Mouse (Mus musculus) liver, adult 2 months (tissue): Measurements from ENCODE around the gene Hbq1a.

Experiments used
- CTCF ChIP-seq: fragments of 200-500 bp; IDR thresholded peaks from 2 replicates; pipeline ENCODE4 v1.5.1; 2011; ENCODE audit warnings: low read depth, low read length, control low read depth
- POLR2A ChIP-seq: fragments of 200-500 bp; IDR thresholded peaks from 2 replicates; pipeline ENCODE4 v1.6.1; 2011; ENCODE audit warnings: low read length, control low read depth; ENCODE audit not compliant: insufficient read depth; ENCODE audit errors: extremely low read depth

GRCm38 (mm10) chr11:32340476-32341473 lies 40.9 kb downstream of the Hbq1a start:
- TF ChIP-seq POLR2A (no peak), CTCF (peak; percentile 84)
